Mouse (Mus musculus): Measurements from ENCODE around the gene Panx1. TPM values are rescaled to one million over a fixed set of nuclear protein-coding genes. Genes with fewer than 3 reads are reported as not detected.
A peak's percentile ranks its signal among the peaks of the same experiment; 100 is the strongest.

Panx1 gene
- polyA plus RNA-seq, 1 experiment, result 52.9 TPM

GRCm38 (mm10) chr9:15017791-15018755 is 27.2 kb downstream of the Panx1 start:
- peak overlapping the region; percentile 87 for H3K27ac ChIP-seq (ENCODE audit: insufficient read depth, low read length)
- peaks cover 29% of the 10 kb centered on the region; the same call in 1 of the 2 replicates for H3K4me1 ChIP-seq (ENCODE audit: control insufficient read depth, insufficient read depth, insufficient read length)
- WGBS, result 21% methylated on average over 18 of the region's 18 CpGs
- no peaks in the 10 kb centered on the region for H3K27me3 ChIP-seq (ENCODE audit: control insufficient read depth, insufficient read depth, low read length)
- TF ChIP-seq POLR2A (IDR thresholded peaks at IDR 0.05; ENCODE audit: low read depth, low read length) (no peak), CTCF (IDR thresholded peaks at IDR 0.05; ENCODE audit: extremely low read depth, insufficient read depth, insufficient read length, insufficient replicate concordance) (no peak)
- DNase-seq (ENCODE audit: low read depth in 1 of 2, low spot score in 2 of 2), result peak; percentile 50 to 62
- H3K4me3 ChIP-seq (ENCODE audit: extremely low read depth, insufficient read depth, insufficient read length), result no peak overlapping the region; the same call in 1 of the 2 replicates
- peaks cover 2% of the 10 kb centered on the region; the same call in 1 of the 2 replicates for H3K36me3 ChIP-seq (ENCODE audit: control insufficient read depth, insufficient read depth, low read length)

GRCm38 (mm10) chr9:15015223-15015956 is 29.9 kb downstream of the Panx1 start:
- Histone ChIP-seq H3K27ac (ENCODE audit: insufficient read depth, low read length) (no peak overlapping the region), H3K4me1 (ENCODE audit: control insufficient read depth, insufficient read depth, insufficient read length) (peaks cover 27% of the 10 kb centered on the region; the same call in 1 of the 2 replicates), H3K36me3 (ENCODE audit: control insufficient read depth, insufficient read depth, low read length) (no peaks in the 10 kb centered on the region), H3K27me3 (ENCODE audit: control insufficient read depth, insufficient read depth, low read length) (no peaks in the 10 kb centered on the region), H3K4me3 (ENCODE audit: extremely low read depth, insufficient read depth, insufficient read length) (no peak overlapping the region)
- 57% methylated on average over 7 of the region's 7 CpGs for WGBS
- TF ChIP-seq POLR2A (IDR thresholded peaks at IDR 0.05; ENCODE audit: low read depth, low read length), result no peak
- TF ChIP-seq CTCF (IDR thresholded peaks at IDR 0.05; ENCODE audit: extremely low read depth, insufficient read depth, insufficient read length, insufficient replicate concordance), result peak; percentile 70; the same call in 1 of the 2 replicates
- peak; percentile 65 to 68 for DNase-seq (ENCODE audit: low read depth in 1 of 2, low spot score in 2 of 2)

GRCm38 (mm10) chr9:15007566-15007965 is 37.7 kb downstream of the Panx1 start:
- Histone ChIP-seq H3K27ac (ENCODE audit: insufficient read depth, low read length) (no peak overlapping the region), H3K4me1 (ENCODE audit: control insufficient read depth, insufficient read depth, insufficient read length) (no peaks in the 10 kb centered on the region), H3K36me3 (ENCODE audit: control insufficient read depth, insufficient read depth, low read length) (peaks cover 26% of the 10 kb centered on the region), H3K27me3 (ENCODE audit: control insufficient read depth, insufficient read depth, low read length) (no peaks in the 10 kb centered on the region), H3K4me3 (ENCODE audit: extremely low read depth, insufficient read depth, insufficient read length) (no peak overlapping the region)
- TF ChIP-seq CTCF (IDR thresholded peaks at IDR 0.05; ENCODE audit: extremely low read depth, insufficient read depth, insufficient read length, insufficient replicate concordance) (no peak), POLR2A (IDR thresholded peaks at IDR 0.05; ENCODE audit: low read depth, low read length) (no peak)
- WGBS, result 90% methylated on average over 14 of the region's 14 CpGs
- no peak for DNase-seq (ENCODE audit: low read depth in 1 of 2, low spot score in 2 of 2)

GRCm38 (mm10) chr9:15004298-15004685 is 41.0 kb downstream of the Panx1 start:
- TF ChIP-seq CTCF (IDR thresholded peaks at IDR 0.05; ENCODE audit: extremely low read depth, insufficient read depth, insufficient read length, insufficient replicate concordance) (no peak), POLR2A (IDR thresholded peaks at IDR 0.05; ENCODE audit: low read depth, low read length) (no peak)
- 53% methylated on average over 9 of the region's 9 CpGs for WGBS
- peaks cover 25% of the 10 kb centered on the region for H3K36me3 ChIP-seq (ENCODE audit: control insufficient read depth, insufficient read depth, low read length)
- no peak overlapping the region for H3K4me3 ChIP-seq (ENCODE audit: extremely low read depth, insufficient read depth, insufficient read length)
- H3K4me1 ChIP-seq (ENCODE audit: control insufficient read depth, insufficient read depth, insufficient read length), result no peaks in the 10 kb centered on the region
- no peak overlapping the region for H3K27ac ChIP-seq (ENCODE audit: insufficient read depth, low read length)
- DNase-seq (ENCODE audit: low read depth in 1 of 2, low spot score in 2 of 2), result no peak
- H3K27me3 ChIP-seq (ENCODE audit: control insufficient read depth, insufficient read depth, low read length), result no peaks in the 10 kb centered on the region

- no peak for TF ChIP-seq POLR2A (IDR thresholded peaks at IDR 0.05; ENCODE audit: low read depth, low read length)
- no peak for TF ChIP-seq CTCF (IDR thresholded peaks at IDR 0.05; ENCODE audit: extremely low read depth, insufficient read depth, insufficient read length, insufficient replicate concordance)
- H3K27me3 ChIP-seq (ENCODE audit: control insufficient read depth, insufficient read depth, low read length), result no peaks in the 10 kb centered on the region
- H3K4me3 ChIP-seq (ENCODE audit: extremely low read depth, insufficient read depth, insufficient read length), result no peak overlapping the region
- WGBS, result 74% methylated on average over 10 of the region's 10 CpGs
- H3K36me3 ChIP-seq (ENCODE audit: control insufficient read depth, insufficient read depth, low read length), result peaks cover 25% of the 10 kb centered on the region
- no peak overlapping the region for H3K27ac ChIP-seq (ENCODE audit: insufficient read depth, low read length)
- no peaks in the 10 kb centered on the region for H3K4me1 ChIP-seq (ENCODE audit: control insufficient read depth, insufficient read depth, insufficient read length)
- no peak for DNase-seq (ENCODE audit: low read depth in 1 of 2, low spot score in 2 of 2)
Observed at GRCm38 (mm10) chr9:15003676-15004297, 41.5 kb downstream of the Panx1 start.

GRCm38 (mm10) chr9:15002995-15003613 is 42.2 kb downstream of the Panx1 start:
- DNase-seq (ENCODE audit: low read depth in 1 of 2, low spot score in 2 of 2), result no peak
- WGBS, result 69% methylated on average over 6 of the region's 6 CpGs
- H3K36me3 ChIP-seq (ENCODE audit: control insufficient read depth, insufficient read depth, low read length), result peaks cover 25% of the 10 kb centered on the region

More at GRCm38 (mm10) chr9:15002995-15003613, 42.2 kb downstream of the Panx1 start:
- Histone ChIP-seq H3K4me1 (ENCODE audit: control insufficient read depth, insufficient read depth, insufficient read length) (no peaks in the 10 kb centered on the region), H3K4me3 (ENCODE audit: extremely low read depth, insufficient read depth, insufficient read length) (no peak overlapping the region), H3K27me3 (ENCODE audit: control insufficient read depth, insufficient read depth, low read length) (no peaks in the 10 kb centered on the region), H3K27ac (ENCODE audit: insufficient read depth, low read length) (no peak overlapping the region)
- TF ChIP-seq CTCF (IDR thresholded peaks at IDR 0.05; ENCODE audit: extremely low read depth, insufficient read depth, insufficient read length, insufficient replicate concordance) (no peak), POLR2A (IDR thresholded peaks at IDR 0.05; ENCODE audit: low read depth, low read length) (no peak)
